Mouse (Mus musculus): ENCODE results near the gene Mettl9. TPM values are rescaled to one million over a fixed set of nuclear protein-coding genes. Genes with fewer than 3 reads are reported as not detected.
A peak's percentile ranks its signal among the peaks of the same experiment; 100 is the strongest.

The Mettl9 gene
- total and polyA plus RNA-seq, 3 experiments, result 33.4 to 80.4 (median 73.3) TPM

GRCm38 (mm10) chr7:121047624-121048023, 13.4 kb downstream of the Mettl9 start:
- Histone ChIP-seq H3K9me3 (replicated peaks; ENCODE audit: insufficient read depth, low read length) (no peaks in the 10 kb centered on the region), H3K4me1 (ENCODE audit: control insufficient read depth in 1 of 2, insufficient read depth in 2 of 2, low read length in 2 of 2) (peaks cover 10 to 15% of the 10 kb centered on the region in 2 experiments), H3K79me2 (ENCODE audit: control insufficient read depth, insufficient read depth, low read length, poor library complexity) (peaks cover 34% of the 10 kb centered on the region), H3K4me3 (ENCODE audit: control insufficient read depth in 1 of 2, insufficient read depth in 1 of 2, low read depth in 2 of 2, low read length in 2 of 2) (no peak overlapping the region), H3K27ac (ENCODE audit: control insufficient read depth, low read depth, low read length) (peak overlapping the region; percentile 47; the same call in 1 of the 2 replicates), H3K27me3 (ENCODE audit: control insufficient read depth in 1 of 2, insufficient read depth in 2 of 2, low read length in 2 of 2) (no peaks in the 10 kb centered on the region), H3K9ac (ENCODE audit: control insufficient read depth, low read depth, low read length, poor library complexity, severe bottlenecking) (no peak overlapping the region), H3K36me3 (ENCODE audit: control insufficient read depth in 1 of 2, insufficient read depth in 2 of 2, low read length in 2 of 2) (peaks cover 21 to 22% of the 10 kb centered on the region in 2 experiments)
- peak; percentile 45 for DNase-seq (ENCODE audit: low read depth, low spot score)
- TF ChIP-seq POLR2AphosphoS5 (IDR thresholded peaks at IDR 0.05; ENCODE audit: borderline replicate concordance, low read depth, low read length) (no peak), JUND (IDR thresholded peaks at IDR 0.05; ENCODE audit: low read depth, low read length) (no peak), USF2 (IDR thresholded peaks at IDR 0.05; ENCODE audit: borderline replicate concordance in 1 of 2, insufficient read depth in 1 of 2, low read depth in 1 of 2, low read length in 2 of 2) (0 out of 4 replicates have a peak, but pooled peaks of 1 of the 2 experiments have one; percentile 27), RCOR1 (IDR thresholded peaks at IDR 0.05; ENCODE audit: low read depth, low read length) (peak; percentile 64; the same call in 1 of the 2 replicates), EP300 (IDR thresholded peaks at IDR 0.05; ENCODE audit: low read depth in 1 of 2, low read length in 2 of 2) (peak in 1 of 2 experiments; percentile 75; a peak in 1 of 4 replicates), POLR2A (IDR thresholded peaks at IDR 0.05; ENCODE audit: control insufficient read depth in 1 of 2, insufficient read depth in 1 of 2, low read depth in 1 of 2, low read length in 2 of 2, poor library complexity in 1 of 2) (no peak), KAT2A (conservative IDR thresholded peaks at IDR 0.05; ENCODE audit: low read depth, low read length) (no peak; the same call in 1 of the 2 replicates), MXI1 (IDR thresholded peaks at IDR 0.05; ENCODE audit: low read depth, low read length) (peak; percentile 43; the same call in 1 of the 2 replicates), ETS1 (IDR thresholded peaks at IDR 0.05; ENCODE audit: low read depth, low read length) (peak; percentile 30; the same call in 1 of the 2 replicates), ZNF384 (IDR thresholded peaks at IDR 0.05; ENCODE audit: low read depth, low read length) (peak; percentile 43; the same call in 1 of the 2 replicates), USF1 (IDR thresholded peaks at IDR 0.05; ENCODE audit: low read depth, low read length) (peak; percentile 84; the same call in 1 of the 2 replicates)

DNA sequence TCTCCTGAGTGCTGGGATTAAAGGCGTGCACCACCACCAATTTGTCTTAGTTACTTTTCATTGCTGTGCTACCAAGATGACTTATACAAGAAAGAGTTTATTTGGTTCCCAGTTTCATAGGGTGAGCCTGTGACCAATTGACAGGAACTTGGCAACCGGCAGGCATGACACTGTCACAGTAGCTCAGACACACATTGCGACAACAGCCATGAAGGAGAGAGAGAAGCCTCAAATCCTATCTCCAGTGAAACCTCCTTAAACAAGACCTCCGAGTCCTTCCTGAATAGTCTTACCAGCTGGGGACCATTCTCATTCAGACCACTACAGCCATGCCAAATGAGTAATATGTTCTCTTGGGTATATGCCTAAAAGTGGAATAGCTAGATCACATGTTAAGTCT, 18.8 kb downstream of the Mettl9 start:
- Histone ChIP-seq H3K4me1 (ENCODE audit: control insufficient read depth in 1 of 2, insufficient read depth in 2 of 2, low read length in 2 of 2) (peaks cover 0 to under 1% of the 10 kb centered on the region in 2 experiments; a peak in 2 of 4 replicates), H3K9me3 (replicated peaks; ENCODE audit: insufficient read depth, low read length) (no peaks in the 10 kb centered on the region), H3K9ac (ENCODE audit: control insufficient read depth, low read depth, low read length, poor library complexity, severe bottlenecking) (no peak overlapping the region), H3K4me3 (ENCODE audit: control insufficient read depth in 1 of 2, insufficient read depth in 1 of 2, low read depth in 2 of 2, low read length in 2 of 2) (no peak overlapping the region), H3K79me2 (ENCODE audit: control insufficient read depth, insufficient read depth, low read length, poor library complexity) (0 out of 2 replicates have a peak, but pooled peaks cover 1% of the 10 kb centered on the region), H3K27me3 (ENCODE audit: control insufficient read depth in 1 of 2, insufficient read depth in 2 of 2, low read length in 2 of 2) (no peaks in the 10 kb centered on the region), H3K27ac (ENCODE audit: control insufficient read depth, low read depth, low read length) (no peak overlapping the region), H3K36me3 (ENCODE audit: control insufficient read depth in 1 of 2, insufficient read depth in 2 of 2, low read length in 2 of 2) (peaks cover 7 to 34% of the 10 kb centered on the region in 2 experiments; a peak in 3 of 4 replicates)
- DNase-seq (ENCODE audit: low read depth, low spot score), result no peak
- TF ChIP-seq MXI1 (IDR thresholded peaks at IDR 0.05; ENCODE audit: low read depth, low read length), result no peak
- TF ChIP-seq MAFK (IDR thresholded peaks at IDR 0.05; ENCODE audit: borderline replicate concordance, low read depth, low read length), result no peak
- TF ChIP-seq NRF1 (IDR thresholded peaks at IDR 0.05; ENCODE audit: insufficient read depth, low read depth, low read length, poor library complexity, severe bottlenecking), result no peak
- no peak for TF ChIP-seq POLR2AphosphoS2 (IDR thresholded peaks at IDR 0.05; ENCODE audit: low read length)

All from MEL (cell line).